Mouse (Mus musculus) neural tube, embryonic 11.5 days (tissue): Measurements from ENCODE around the gene Otogl. TPM values are rescaled to one million over a fixed set of nuclear protein-coding genes. Genes with fewer than 3 reads are reported as not detected.
"Not testable (repeated sequence)": the region's sequence is repeated elsewhere in the genome, so short reads cannot be mapped to it uniquely, and the experiment has no call there.

Experiments
- ATAC-seq: fragments of 200-750 bp; cut with Nextera tagmentation; 2 replicates; pipeline ENCODE4 v1.8.0; 2017; ENCODE audit warnings: moderate number of reproducible peaks, mild to moderate bottlenecking, moderate TSS enrichment, moderate library complexity; ENCODE audit not compliant: insufficient read depth, low FRiP score, low TSS enrichment
- DNase-seq: peaks from one replicate; pipeline ENCODE4 v3.0.0-alpha.2; 2015; ENCODE audit warnings: low spot score
- H3K27ac ChIP-seq: fragments of 300-500 bp; sonication (generic); 2 replicates; pipeline ENCODE4 v1.5.1; 2014; ENCODE audit warnings: low read depth, mild to moderate bottlenecking, low read length
- H3K27me3 ChIP-seq: fragments of 300-500 bp; sonication (generic); 2 replicates; pipeline ENCODE4 v1.6.1; 2014; ENCODE audit warnings: mild to moderate bottlenecking, low read length, mixed read lengths; ENCODE audit not compliant: control insufficient read depth, insufficient read depth
- H3K36me3 ChIP-seq: fragments of 300-500 bp; sonication (generic); 2 replicates; pipeline ENCODE4 v1.6.1; 2014; ENCODE audit warnings: mild to moderate bottlenecking, low read length, moderate library complexity, mixed read lengths; ENCODE audit not compliant: control insufficient read depth, insufficient read depth
- H3K4me1 ChIP-seq: fragments of 300-500 bp; sonication (generic); 2 replicates; pipeline ENCODE4 v1.6.1; 2014; ENCODE audit warnings: low read length, mixed read lengths; ENCODE audit not compliant: control insufficient read depth, insufficient read depth
- H3K4me2 ChIP-seq: fragments of 300-500 bp; sonication (generic); 2 replicates; pipeline ENCODE4 v1.6.1; 2014; ENCODE audit warnings: low read depth, mild to moderate bottlenecking, moderate library complexity
- H3K4me3 ChIP-seq: fragments of 300-500 bp; sonication (generic); 2 replicates; pipeline ENCODE4 v1.5.1; 2014; ENCODE audit warnings: low read depth, low read length
- H3K9ac ChIP-seq: fragments of 300-500 bp; sonication (generic); 2 replicates; pipeline ENCODE4 v1.6.1; 2014; ENCODE audit warnings: mild to moderate bottlenecking, low read length
- H3K9me3 ChIP-seq: fragments of 300-500 bp; sonication (generic); 2 replicates; pipeline ENCODE4 v1.6.1; 2016; ENCODE audit warnings: low read length; ENCODE audit not compliant: control insufficient read depth
- WGBS: fragments of 180-500 bp; shearing (Covaris S2); extraction: QIAGEN DNeasy Blood & Tissue Kit; methylation state at CpG from one replicate; pipeline ENCODE4 v1.1.7; 2014; 5-methylcytosine and 5-hydroxymethylcytosine counted together
- polyA plus RNA-seq: library from polyadenylated mRNA; unstranded; fragments of >200 nt; fragmentation: Nextera tagmentation; extraction: Ambion mirVana; gene quantifications from 2 replicates; pipeline ENCODE4 v1.2.1, GENCODE M21; 2014

Gene Otogl
- polyA plus RNA-seq, 1 experiment from 2014 or later = not detected

- Histone ChIP-seq H3K4me3 (no peak overlapping the region), H3K4me2 (no peak overlapping the region), H3K27me3 (no peaks in the 10 kb centered on the region), H3K9ac (no peak overlapping the region), H3K36me3 (no peaks in the 10 kb centered on the region), H3K4me1 (no peaks in the 10 kb centered on the region), H3K9me3 (no peaks in the 10 kb centered on the region), H3K27ac (no peak overlapping the region)
- WGBS = 90% methylated on average over 2 of the region's 2 CpGs
- no peak for DNase-seq
- no peak for ATAC-seq
Measured at GRCm38 (mm10) chr10:107805203-107805602, 106.7 kb downstream of the Otogl start.

GRCm38 (mm10) chr10:107804285-107804684, 107.6 kb downstream of the Otogl start:
- WGBS = 48% methylated on average over 2 of the region's 2 CpGs

GRCm38 (mm10) chr10:107799671-107800353, 112.1 kb downstream of the Otogl start:
- H3K27me3 ChIP-seq = no peaks in the 10 kb centered on the region
- no peak overlapping the region for H3K27ac ChIP-seq
- H3K4me2 ChIP-seq = no peak overlapping the region
- ATAC-seq = no peak
- H3K36me3 ChIP-seq = no peaks in the 10 kb centered on the region
- no peaks in the 10 kb centered on the region for H3K9me3 ChIP-seq
- DNase-seq = peak; percentile 62
- no peak overlapping the region for H3K4me3 ChIP-seq
- H3K4me1 ChIP-seq = no peaks in the 10 kb centered on the region
- H3K9ac ChIP-seq = no peak overlapping the region
- WGBS = 23% methylated on average over 7 of the region's 7 CpGs

More at GRCm38 (mm10) chr10:107804285-107804684, 107.6 kb downstream of the Otogl start:
- H3K27me3 ChIP-seq, H3K4me2 ChIP-seq, DNase-seq, H3K4me1 ChIP-seq, H3K9me3 ChIP-seq, ATAC-seq, H3K36me3 ChIP-seq, H3K4me3 ChIP-seq, H3K9ac ChIP-seq, H3K27ac ChIP-seq: not testable (repeated sequence)

- Histone ChIP-seq H3K36me3 (no peaks in the 10 kb centered on the region), H3K27ac (no peak overlapping the region), H3K27me3 (no peaks in the 10 kb centered on the region), H3K4me3 (no peak overlapping the region), H3K9ac (no peak overlapping the region), H3K4me2 (no peak overlapping the region), H3K4me1 (no peaks in the 10 kb centered on the region), H3K9me3 (no peaks in the 10 kb centered on the region)
- 89% methylated on average over 10 of the region's 10 CpGs for WGBS
- ATAC-seq (no peak), DNase-seq (no peak)
Measured at GRCm38 (mm10) chr10:107794812-107795756, 116.8 kb downstream of the Otogl start.

- Histone ChIP-seq H3K4me3 (no peak overlapping the region), H3K27ac (no peak overlapping the region), H3K9ac (no peak overlapping the region), H3K4me1 (no peaks in the 10 kb centered on the region), H3K9me3 (no peaks in the 10 kb centered on the region), H3K4me2 (no peak overlapping the region), H3K36me3 (no peaks in the 10 kb centered on the region), H3K27me3 (no peaks in the 10 kb centered on the region)
- 76% methylated on average over 3 of the region's 3 CpGs for WGBS
- ATAC-seq (no peak), DNase-seq (no peak)
Measured at GRCm38 (mm10) chr10:107792491-107792890, 119.4 kb downstream of the Otogl start.

- Histone ChIP-seq H3K27ac (no peak overlapping the region), H3K4me2 (no peak overlapping the region), H3K9ac (no peak overlapping the region), H3K4me3 (no peak overlapping the region), H3K36me3 (no peaks in the 10 kb centered on the region), H3K27me3 (no peaks in the 10 kb centered on the region), H3K4me1 (no peaks in the 10 kb centered on the region), H3K9me3 (no peaks in the 10 kb centered on the region)
- no peak for DNase-seq
- 73% methylated on average over 2 of the region's 2 CpGs for WGBS
- ATAC-seq = no peak
Measured at GRCm38 (mm10) chr10:107779548-107779947, 132.4 kb downstream of the Otogl start.

- H3K9ac ChIP-seq = no peak overlapping the region
- DNase-seq = no peak
- H3K4me3 ChIP-seq = no peak overlapping the region
- no peak overlapping the region for H3K4me2 ChIP-seq
- no peaks in the 10 kb centered on the region for H3K9me3 ChIP-seq
- no peaks in the 10 kb centered on the region for H3K4me1 ChIP-seq
- no peaks in the 10 kb centered on the region for H3K36me3 ChIP-seq
- H3K27me3 ChIP-seq = no peaks in the 10 kb centered on the region
- H3K27ac ChIP-seq = no peak overlapping the region
- no peak for ATAC-seq
- WGBS = 80% methylated on average over 1 of the region's 1 CpGs
Measured at GRCm38 (mm10) chr10:107759624-107760023, 152.3 kb downstream of the Otogl start.

GRCm38 (mm10) chr10:107753471-107753870, 158.5 kb downstream of the Otogl start:
- 91% methylated on average over 3 of the region's 3 CpGs for WGBS

More at GRCm38 (mm10) chr10:107753471-107753870, 158.5 kb downstream of the Otogl start:
- Histone ChIP-seq H3K36me3 (no peaks in the 10 kb centered on the region), H3K4me3 (no peak overlapping the region), H3K27ac (no peak overlapping the region), H3K4me1 (no peaks in the 10 kb centered on the region), H3K27me3 (no peaks in the 10 kb centered on the region), H3K9ac (no peak overlapping the region), H3K4me2 (no peak overlapping the region), H3K9me3 (no peaks in the 10 kb centered on the region)
- no peak for DNase-seq
- ATAC-seq = no peak
